Mouse (Mus musculus) lung, embryonic 15.5 days (tissue): ENCODE measurements around the gene H13. TPM values are rescaled to one million over a fixed set of nuclear protein-coding genes. Genes with fewer than 3 reads are reported as not detected.

Experiments
- ATAC-seq: fragments of 200-750 bp; cut with Nextera tagmentation; 2 replicates; pipeline ENCODE4 v1.8.0; 2017; ENCODE audit warnings: moderate number of reproducible peaks, borderline replicate concordance; ENCODE audit not compliant: low FRiP score, low TSS enrichment; ENCODE audit errors: extremely low read depth
- H3K27ac ChIP-seq: fragments of 300-500 bp; sonication (generic); 2 replicates; pipeline ENCODE4 v1.5.1; 2015; ENCODE audit warnings: moderate library complexity, mild to moderate bottlenecking, inconsistent platforms
- H3K27me3 ChIP-seq: fragments of 300-500 bp; sonication (generic); 2 replicates; pipeline ENCODE4 v1.6.1; 2015; ENCODE audit warnings: inconsistent platforms
- H3K36me3 ChIP-seq: fragments of 300-500 bp; sonication (generic); 2 replicates; pipeline ENCODE4 v1.6.1; 2015; ENCODE audit warnings: inconsistent platforms
- H3K4me1 ChIP-seq: fragments of 300-500 bp; sonication (generic); 2 replicates; pipeline ENCODE4 v1.6.1; 2015; ENCODE audit warnings: inconsistent platforms
- H3K4me2 ChIP-seq: fragments of 300-500 bp; sonication (generic); 2 replicates; pipeline ENCODE4 v1.6.1; 2015; ENCODE audit warnings: inconsistent platforms, mild to moderate bottlenecking, moderate library complexity
- H3K4me3 ChIP-seq: fragments of 300-500 bp; sonication (generic); 2 replicates; pipeline ENCODE4 v1.5.1; 2015; ENCODE audit warnings: mild to moderate bottlenecking, inconsistent platforms
- H3K9ac ChIP-seq: fragments of 300-500 bp; sonication (generic); 2 replicates; pipeline ENCODE4 v1.6.1; 2015; ENCODE audit warnings: inconsistent platforms
- H3K9me3 ChIP-seq: fragments of 300-500 bp; sonication (generic); 2 replicates; pipeline ENCODE4 v1.6.1; 2016; ENCODE audit warnings: inconsistent platforms
- WGBS: fragments of 180-500 bp; shearing (Covaris S2); methylation state at CpG from one replicate; pipeline ENCODE4 v1.1.7; 2015; 5-methylcytosine and 5-hydroxymethylcytosine counted together
- polyA plus RNA-seq: library from polyadenylated mRNA; unstranded; fragments of >200 nt; fragmentation: Nextera tagmentation; extraction: Ambion mirVana; gene quantifications from 2 replicates; pipeline ENCODE4 v1.2.1, GENCODE M21; 2015

Gene H13
- polyA plus RNA-seq, 1 experiment from 2014 or later, result 104 TPM

DNA sequence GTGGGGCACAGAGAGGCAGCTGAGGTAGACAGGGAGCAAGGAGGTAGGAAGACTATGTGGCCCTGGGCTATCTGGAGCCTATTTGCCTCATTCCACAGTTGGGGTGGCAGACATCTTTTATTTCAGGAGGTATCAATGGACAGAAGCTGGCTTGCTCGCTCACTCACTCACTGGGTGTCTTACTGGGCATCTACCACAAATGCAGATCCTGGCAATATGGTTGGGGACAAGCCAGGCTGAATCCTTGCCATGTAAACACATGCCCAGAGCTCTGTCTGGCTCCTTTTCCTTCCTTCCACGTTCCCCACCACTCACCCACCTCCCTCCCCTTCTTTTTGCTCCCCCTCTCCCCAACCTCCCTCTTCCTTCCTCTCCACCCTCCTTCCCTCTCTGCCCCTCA lies 88.2 kb downstream of the H13 start:
- Histone ChIP-seq H3K9me3 (no peaks in the 10 kb centered on the region), H3K27ac (no peak overlapping the region), H3K4me1 (peaks cover 31% of the 10 kb centered on the region), H3K4me3 (no peak overlapping the region), H3K36me3 (no peaks in the 10 kb centered on the region), H3K27me3 (no peaks in the 10 kb centered on the region), H3K9ac (no peak overlapping the region), H3K4me2 (no peak overlapping the region)
- ATAC-seq, result no peak
- 61% methylated on average over 2 of the region's 2 CpGs for WGBS

Other genes with a start within 250 kb of the H13 start
- gene Defb23, start 204.8 kb upstream of the H13 start, polyA plus RNA-seq, result not detected in 2 replicates
- not detected in 2 replicates for gene Defb20, start 192.4 kb upstream of the H13 start, polyA plus RNA-seq
- gene Defb22, start 179.3 kb upstream of the H13 start, polyA plus RNA-seq, result not detected in 2 replicates
- gene Defb26, start 157.8 kb upstream of the H13 start, polyA plus RNA-seq, result not detected in 2 replicates
- gene Defb28, start 151.2 kb upstream of the H13 start, polyA plus RNA-seq, result not detected in 2 replicates
- gene Defb29, start 129.4 kb upstream of the H13 start, polyA plus RNA-seq, result not detected in 2 replicates
- not detected in 2 replicates for gene Gm17416, start 100.1 kb upstream of the H13 start, polyA plus RNA-seq
- not detected in 2 replicates for gene Defb21, start 96.7 kb upstream of the H13 start, polyA plus RNA-seq
- not detected in 2 replicates for gene Defb19, start 89.1 kb upstream of the H13 start, polyA plus RNA-seq
- not detected in 2 replicates for gene Defb45, start 70.1 kb upstream of the H13 start, polyA plus RNA-seq
- gene Defb36, start 65.1 kb upstream of the H13 start, polyA plus RNA-seq, result not detected in 2 replicates
- gene Defb25, start 46.4 kb upstream of the H13 start, polyA plus RNA-seq, result 1.7 TPM in 1 of 2 replicates, not detected in the other
- 8.0 and 8.5 TPM in 2 replicates for gene Rem1, start 42.5 kb upstream of the H13 start, polyA plus RNA-seq
- gene Mcts2, start 17.6 kb downstream of the H13 start, polyA plus RNA-seq, result 27.1 and 28.5 TPM in 2 replicates
- 134 and 143 TPM in 2 replicates for gene Id1, start 66.8 kb downstream of the H13 start, polyA plus RNA-seq
- 74.8 and 81.0 TPM in 2 replicates for gene Cox4i2, start 84.7 kb downstream of the H13 start, polyA plus RNA-seq
- 101 and 107 TPM in 2 replicates for gene Bcl2l1, start 162.3 kb downstream of the H13 start, polyA plus RNA-seq
- gene Tpx2, start 178.5 kb downstream of the H13 start, polyA plus RNA-seq, result 92.1 and 94.7 TPM in 2 replicates
- gene Mylk2, start 241.9 kb downstream of the H13 start, polyA plus RNA-seq, result 0.05 TPM in 2 replicates